Mouse (Mus musculus) spleen, postnatal 4 days (tissue): ENCODE measurements around the gene Sdc4.
A peak's percentile ranks its signal among the peaks of the same experiment; 100 is the strongest.

Source experiments
- DNase-seq, 2 experiments: peaks; one replicate each; pipeline ENCODE4 v3.0.0; 2022; ENCODE audit warnings: low spot score in 2 of 2

Sdc4 gene

DNA sequence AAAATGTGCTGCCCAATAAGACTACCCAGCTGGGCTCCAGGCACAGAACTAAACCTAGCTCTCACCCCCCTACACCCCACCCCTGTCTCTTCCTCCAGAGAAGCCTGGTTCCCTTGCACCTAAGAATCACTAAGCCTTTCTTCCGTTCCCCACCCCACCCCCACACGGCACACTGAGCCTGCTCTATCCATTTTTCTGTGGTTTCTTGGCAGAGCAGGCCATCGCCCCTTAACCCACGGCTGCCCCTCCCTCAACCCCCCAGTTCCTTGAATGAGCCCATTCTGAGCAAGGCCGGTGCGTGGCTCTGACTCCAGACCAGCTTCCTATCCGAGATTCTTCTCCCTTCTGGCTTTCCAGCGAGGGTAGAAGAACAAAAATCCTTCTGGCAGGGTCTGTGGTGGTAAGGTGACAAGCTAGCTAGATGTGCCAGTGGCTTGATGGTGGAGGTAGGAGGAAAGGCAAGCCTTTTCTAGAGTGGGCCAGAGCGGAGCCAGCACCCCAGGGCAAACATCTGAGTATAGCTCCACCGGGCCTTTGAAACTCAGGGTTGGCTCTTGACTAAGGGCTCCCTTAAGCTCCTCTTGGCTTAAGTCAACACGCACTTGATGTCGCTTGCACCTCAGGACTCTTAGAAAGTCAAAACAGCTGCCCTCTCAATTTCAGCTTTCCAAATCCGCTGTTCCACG, 40.1 kb downstream of the Sdc4 start:
- DNase-seq = no peak

- peak; percentile 68 to 89 for DNase-seq
These were observed 40.8 kb downstream of the Sdc4 start, which contains the start of gene Rbpjl for GRCm38 (mm10) chr2:164402906-164403305. Rbpjl (plus strand) TSS chr2:164403141.

DNA sequence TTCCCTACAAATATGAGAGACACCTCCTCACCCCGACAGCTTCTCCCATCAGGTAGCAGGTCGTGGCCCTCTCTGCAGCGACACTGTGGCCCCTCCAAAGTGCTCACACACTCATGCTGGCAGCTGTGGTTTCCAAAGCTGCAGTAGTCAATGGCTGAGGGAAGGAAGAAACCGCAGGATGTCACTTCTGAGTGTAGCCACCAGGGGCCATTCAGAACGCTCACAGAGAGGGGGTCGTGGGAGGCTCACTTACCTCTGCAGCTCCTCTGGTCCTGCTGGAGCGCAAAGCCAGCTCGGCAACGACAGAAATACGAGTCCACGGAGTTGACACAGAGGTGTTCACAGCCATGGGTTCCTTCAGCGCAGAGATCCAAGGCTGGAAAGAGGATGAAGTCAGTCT, 46.8 kb downstream of the Sdc4 start:
- no peak for DNase-seq

GRCm38 (mm10) chr2:164396076-164396475, 47.6 kb downstream of the Sdc4 start:
- no peak for DNase-seq

GRCm38 (mm10) chr2:164393126-164393525, 50.6 kb downstream of the Sdc4 start:
- no peak for DNase-seq

DNA sequence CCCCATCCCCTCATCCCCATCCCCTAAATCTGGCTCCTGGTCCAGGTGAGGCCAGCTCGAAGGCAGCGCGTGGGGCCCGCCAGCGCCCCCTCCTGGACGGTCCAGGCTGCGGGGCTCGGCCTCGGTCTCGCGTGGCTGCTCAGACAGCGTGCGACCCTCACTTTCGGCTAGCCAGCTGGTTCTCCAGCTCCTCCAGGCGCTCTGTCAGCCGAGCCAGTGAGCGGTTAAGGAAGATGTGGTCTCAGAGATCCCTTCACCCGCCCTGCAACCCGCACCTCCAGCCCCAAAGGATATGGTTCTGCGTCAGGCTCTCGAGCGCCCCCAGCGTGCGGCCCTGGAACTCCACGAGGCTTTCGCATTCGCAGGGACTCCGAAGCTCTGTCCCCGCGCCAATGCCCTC, 54.2 kb downstream of the Sdc4 start:
- DNase-seq = peak; percentile 78 to 93

GRCm38 (mm10) chr2:164389020-164389419, 54.7 kb downstream of the Sdc4 start, which contains the start of gene Slpi:
Slpi (minus strand) TSS chr2:164389095.
- DNase-seq = no peak

- DNase-seq = peak; percentile 50 to 79
These were observed 56.7 kb downstream of the Sdc4 start for GRCm38 (mm10) chr2:164386953-164387352.

- DNase-seq = no peak
These were observed 57.5 kb downstream of the Sdc4 start for GRCm38 (mm10) chr2:164385927-164386763.

- DNase-seq = peak in 1 of 2 experiments; percentile 51
These were observed 59.9 kb downstream of the Sdc4 start for GRCm38 (mm10) chr2:164383656-164384399.

DNA sequence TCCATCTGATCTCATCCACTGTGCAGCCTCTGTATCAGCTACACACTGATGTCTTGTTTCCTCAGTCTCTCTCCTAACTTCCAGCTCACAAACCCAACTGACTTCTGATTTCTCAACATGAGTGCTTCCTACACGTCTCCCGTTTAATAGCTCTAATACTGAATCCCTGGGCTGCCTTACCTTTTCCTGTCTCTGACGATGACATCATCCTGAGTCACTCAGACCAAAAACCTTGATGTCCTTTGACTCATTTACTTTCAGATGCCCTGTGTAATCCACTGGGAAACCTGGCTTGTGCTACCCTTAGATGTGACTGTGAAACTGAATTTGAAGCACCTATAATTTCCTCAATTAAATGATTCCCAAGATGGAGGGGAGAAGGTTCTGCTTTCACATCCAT, 60.7 kb downstream of the Sdc4 start:
- no peak for DNase-seq

DNA sequence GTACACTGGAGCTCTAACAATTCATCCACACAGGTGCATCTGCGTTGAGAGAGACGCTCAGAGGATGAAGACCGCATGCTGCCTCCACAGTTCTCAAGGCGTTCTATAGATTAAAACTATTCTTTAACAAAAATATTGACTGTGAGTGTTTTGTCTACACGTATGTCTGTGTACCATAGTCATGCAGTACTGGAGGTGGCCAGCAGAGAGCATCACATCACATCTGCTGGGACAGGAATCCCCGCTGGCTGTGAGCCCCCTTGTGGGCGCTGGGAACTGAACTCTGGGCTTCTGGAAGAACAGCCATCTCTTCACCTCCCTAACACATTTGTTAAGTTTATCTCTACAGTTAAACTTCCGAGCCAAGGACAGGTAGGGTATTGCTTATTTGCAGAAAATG, 62.0 kb downstream of the Sdc4 start:
- DNase-seq = peak in 1 of 2 experiments; percentile 61

DNA sequence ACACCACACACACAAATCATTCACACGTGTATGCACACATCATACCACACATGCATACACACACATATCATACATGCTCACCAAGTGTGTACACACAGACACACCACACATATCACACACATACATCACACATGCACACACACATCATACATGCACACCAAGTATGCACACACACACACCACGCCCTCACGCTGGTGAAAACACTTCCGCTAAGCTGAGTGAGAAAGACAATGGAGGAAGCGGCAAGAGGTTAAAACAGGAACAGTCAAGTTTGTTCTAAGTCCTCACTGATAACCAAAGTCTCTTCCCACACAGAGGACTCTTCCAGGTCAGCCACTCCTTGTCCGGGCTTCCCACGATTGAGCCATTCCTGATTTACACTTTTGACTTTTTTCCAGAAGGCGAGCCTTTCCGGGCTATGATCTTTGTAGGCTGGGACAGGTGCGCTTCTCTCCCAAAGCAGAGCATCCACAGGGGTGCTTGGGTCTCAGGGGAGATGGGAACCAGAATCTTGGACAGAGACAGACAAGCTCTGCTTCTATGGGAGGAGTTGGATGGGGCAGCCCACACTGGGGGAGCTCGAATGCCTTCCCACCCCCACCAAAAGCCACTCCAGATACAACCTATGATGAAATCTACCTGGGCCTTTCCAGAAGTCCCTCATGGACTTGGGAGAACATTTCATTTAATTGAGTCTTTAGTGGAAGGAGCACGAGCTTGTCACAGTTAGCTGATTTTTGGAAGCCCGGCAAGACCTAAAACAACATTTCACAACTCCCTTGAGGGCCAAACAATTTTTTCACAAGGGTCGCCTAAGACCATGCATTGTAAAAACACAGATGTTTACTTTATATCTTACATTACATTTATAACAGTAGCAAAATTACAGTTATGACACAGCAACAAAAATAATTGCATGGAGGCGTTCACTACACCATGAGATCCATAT, 65.9 kb downstream of the Sdc4 start:
- peak in 1 of 2 experiments; percentile 57 for DNase-seq
